Mouse (Mus musculus): ENCODE measurements around the gene Cdc14a.

Cdc14a gene

GRCm38 (mm10) chr3:116423353-116424159 is at the start of gene Cdc14a:
Gene Cdc14a, minus strand, starts transcription at chr3:116424032.
- peak; percentile 49 to 67 for DNase-seq (ENCODE audit: low spot score in 2 of 2)

DNA sequence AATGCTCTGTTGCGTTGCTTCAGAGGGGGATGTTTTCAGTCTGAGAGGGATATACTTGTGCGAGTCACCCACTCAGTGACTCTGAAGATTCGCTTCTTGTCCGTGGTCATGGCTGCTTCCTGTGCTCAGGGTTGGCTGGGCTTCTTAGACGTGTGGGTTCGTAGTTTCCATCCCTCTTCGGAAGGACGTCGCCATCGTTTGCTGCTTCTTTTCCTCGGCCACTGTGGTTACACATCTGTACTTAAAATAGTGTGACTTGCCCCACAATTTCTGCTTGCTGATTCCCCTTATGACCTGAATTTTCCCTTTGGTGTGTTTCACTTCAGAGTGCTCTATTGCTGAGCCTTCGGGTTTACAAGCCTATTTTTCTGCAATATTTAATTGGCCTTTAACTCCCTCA is 41.9 kb upstream of the Cdc14a start:
- no peak for DNase-seq (ENCODE audit: low spot score in 2 of 2)

GRCm38 (mm10) chr3:116464318-116464717 is 40.5 kb upstream of the Cdc14a start:
- no peak for DNase-seq (ENCODE audit: low spot score in 2 of 2)

- no peak for DNase-seq (ENCODE audit: low spot score in 2 of 2)
Observed at GRCm38 (mm10) chr3:116461053-116461452, 37.2 kb upstream of the Cdc14a start.

- DNase-seq (ENCODE audit: low spot score in 2 of 2), result no peak
Observed at GRCm38 (mm10) chr3:116454529-116454928, 30.7 kb upstream of the Cdc14a start.

DNA sequence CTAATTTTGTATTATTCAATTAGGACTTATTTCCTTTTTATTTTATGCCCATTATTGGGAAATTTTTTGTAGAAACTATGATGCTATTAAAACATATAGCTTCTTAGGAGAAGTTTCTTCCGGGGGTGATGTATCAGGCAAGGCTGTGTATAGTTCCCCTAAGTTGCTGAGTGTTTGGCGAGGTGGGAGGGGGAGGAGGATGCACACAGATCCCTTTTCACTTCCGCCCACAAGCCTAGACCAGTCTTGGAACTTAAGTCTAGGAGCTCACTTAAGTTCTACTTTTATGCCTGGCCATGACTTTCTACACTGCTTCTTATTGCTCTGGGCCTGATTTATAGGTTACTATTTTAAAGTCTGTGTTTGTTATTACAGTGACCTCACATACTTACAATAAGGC is 26.9 kb upstream of the Cdc14a start:
- DNase-seq (ENCODE audit: low spot score in 2 of 2), result no peak

DNA sequence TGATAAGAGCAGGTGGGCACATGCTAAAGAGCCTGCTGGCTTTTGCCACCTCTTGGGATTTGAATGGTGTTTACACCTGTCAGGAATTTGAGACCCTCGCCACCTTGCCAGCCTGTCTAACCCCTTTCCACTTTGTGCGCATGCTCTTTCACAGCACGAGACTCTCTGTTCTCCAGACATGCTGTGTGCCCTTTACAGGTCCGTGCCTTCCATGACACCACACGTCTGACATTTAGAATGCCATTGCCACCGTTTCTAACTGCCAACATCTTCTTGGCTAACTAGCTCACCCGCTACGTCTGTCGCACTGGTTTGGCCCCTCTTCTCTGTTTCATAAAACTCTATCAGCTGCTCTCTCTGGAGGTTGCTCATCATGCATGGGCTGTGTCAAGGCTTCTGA is 20.5 kb upstream of the Cdc14a start:
- no peak for DNase-seq (ENCODE audit: low spot score in 2 of 2)

DNA sequence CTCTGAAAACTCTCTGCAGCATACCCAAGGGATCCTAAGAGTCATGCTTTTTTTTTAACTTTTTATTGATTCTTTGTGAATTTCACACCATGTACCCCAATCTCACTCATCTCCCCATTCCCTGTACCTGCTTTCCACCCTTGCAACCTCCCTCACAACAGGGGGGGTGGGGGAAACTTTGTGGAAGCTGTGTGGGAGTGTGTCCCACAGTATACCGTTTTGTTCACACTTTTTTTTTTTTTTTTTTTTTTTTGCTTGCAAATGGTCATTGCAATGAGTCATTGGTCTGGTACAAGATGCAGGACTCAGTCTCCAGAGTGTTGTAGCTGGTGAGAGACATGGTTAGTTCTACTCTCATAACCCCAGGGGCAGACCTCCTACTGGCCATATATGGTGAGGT is 19.0 kb upstream of the Cdc14a start:
- DNase-seq (ENCODE audit: low spot score in 2 of 2), result no peak

DNA sequence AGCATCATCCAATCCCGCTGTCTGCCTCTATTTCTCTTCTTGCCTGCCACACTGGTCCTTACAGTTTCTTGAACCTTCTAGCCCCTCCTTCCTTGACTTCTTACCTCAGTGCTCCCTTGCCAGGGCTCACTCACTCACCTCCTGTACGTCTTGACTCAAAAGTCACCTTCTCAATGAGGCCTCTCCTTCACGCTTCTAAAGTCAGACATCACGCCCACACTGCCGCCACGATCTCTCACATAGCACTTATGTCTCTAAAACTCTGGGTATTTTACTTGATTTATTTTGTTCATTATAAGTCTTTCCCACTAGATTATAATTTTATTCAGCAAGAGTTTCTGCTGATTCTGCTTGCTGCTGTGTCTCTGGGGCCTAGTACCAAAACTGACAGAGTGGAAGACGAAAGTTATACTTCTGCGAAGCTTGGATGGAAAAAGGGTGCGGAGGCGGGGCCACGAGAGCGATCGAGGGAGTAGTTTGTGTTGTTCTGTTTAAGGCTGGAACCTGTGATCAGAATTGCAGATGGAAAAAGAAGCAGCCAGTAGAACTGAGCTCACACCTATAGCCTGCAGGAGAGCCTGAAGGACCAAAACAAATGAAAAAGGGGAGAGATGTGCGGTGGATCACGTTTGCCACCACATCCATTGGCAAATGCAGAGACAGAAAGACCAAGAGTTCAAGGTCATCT is 17.8 kb upstream of the Cdc14a start:
- DNase-seq (ENCODE audit: low spot score in 2 of 2), result no peak

- no peak for DNase-seq (ENCODE audit: low spot score in 2 of 2)
Observed at GRCm38 (mm10) chr3:116440066-116440997, 16.5 kb upstream of the Cdc14a start.

DNA sequence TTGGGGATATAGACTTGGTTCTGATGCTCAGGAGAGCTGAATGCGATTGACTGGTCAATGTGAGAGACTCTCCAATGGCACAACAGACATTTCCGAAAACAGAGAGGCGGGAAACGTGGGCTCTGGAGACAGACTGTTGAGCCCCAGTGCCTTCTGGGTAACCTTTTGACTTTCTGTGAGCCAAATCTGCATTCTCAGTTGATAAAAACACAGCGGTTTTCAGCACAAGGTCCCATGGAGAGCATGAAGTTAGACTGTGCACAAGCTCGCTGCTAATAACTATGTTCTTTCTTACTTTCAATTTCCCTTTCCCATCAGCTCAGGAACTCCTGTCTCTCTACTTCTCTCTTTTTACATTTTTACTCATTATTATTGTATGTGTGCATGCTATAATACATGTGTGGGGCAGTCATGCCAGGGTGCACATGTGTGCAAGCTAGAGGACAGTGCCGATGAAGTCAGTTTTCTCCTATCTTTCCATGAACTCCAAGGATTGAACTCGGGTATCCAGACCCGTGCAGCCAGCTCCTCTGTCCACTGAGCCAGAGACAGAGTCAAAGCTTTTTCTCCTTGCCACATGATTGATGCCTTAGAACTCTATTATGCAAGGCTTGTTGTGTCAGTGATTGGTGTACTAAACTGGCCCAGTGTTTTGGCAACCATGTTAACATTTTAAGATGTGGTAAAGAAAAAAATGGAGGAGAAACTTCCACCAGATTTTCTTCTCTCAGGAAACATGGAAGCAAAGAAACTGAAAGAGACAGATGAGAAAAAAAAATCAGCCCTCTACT is 13.2 kb upstream of the Cdc14a start:
- DNase-seq (ENCODE audit: low spot score in 2 of 2), result no peak

- no peak for DNase-seq (ENCODE audit: low spot score in 2 of 2)
Observed at GRCm38 (mm10) chr3:116436113-116436512, 12.3 kb upstream of the Cdc14a start.

DNA sequence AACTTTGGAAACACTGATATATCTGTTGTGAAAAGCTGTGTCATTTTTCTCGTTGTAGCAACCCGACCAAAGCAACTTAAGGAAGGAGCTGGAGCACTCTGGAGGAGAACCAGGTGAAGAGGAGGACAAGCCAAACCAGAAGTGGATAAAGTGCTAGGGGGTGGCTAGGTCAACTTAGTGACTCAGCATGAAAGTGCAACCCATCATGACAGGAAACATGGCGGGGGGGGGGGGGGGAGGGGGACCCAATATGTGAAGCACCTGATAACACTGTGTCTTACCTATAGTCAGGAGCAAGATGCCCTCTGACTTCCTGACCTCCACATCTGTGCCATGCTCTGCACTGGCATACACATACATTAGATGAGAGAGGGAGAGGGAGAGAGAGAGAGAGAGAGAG is 10.9 kb upstream of the Cdc14a start:
- DNase-seq (ENCODE audit: low spot score in 2 of 2), result no peak

DNA sequence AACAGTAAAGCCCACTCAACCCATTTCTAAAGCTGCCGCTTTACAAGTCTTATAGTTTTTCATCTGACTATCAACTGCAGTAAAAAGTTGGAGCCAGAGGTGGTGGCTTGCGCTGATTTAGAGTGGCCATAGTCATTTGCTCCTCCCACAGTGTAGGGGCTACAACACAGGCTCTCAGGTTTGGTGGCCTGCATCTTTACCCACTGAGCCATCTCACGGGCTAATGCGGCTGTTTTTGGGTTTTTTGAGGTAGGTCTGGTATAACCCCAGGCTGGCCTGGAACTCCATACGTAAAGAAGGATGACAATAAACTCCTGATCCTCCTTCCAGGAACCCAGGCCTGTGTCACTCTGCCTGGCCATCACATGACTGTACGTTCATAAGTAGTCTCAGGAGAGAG is 2.1 kb upstream of the Cdc14a start:
- no peak for DNase-seq (ENCODE audit: low spot score in 2 of 2)

DNA sequence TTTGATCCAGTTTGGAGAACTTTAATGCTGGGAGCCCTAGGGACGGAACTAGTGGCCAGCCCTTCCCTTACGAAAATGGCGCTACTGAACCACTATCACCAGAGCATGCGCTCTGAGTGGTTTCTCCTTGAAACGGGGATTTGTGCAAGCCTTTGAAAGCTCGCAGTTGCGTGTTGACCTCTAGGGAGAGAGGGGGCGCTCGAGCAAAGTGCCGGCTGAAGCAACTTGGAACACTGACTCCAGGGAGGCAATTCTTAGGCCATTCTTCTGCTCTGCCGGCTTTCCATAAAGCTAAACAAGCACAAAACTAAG is 1.1 kb upstream of the Cdc14a start:
- DNase-seq (ENCODE audit: low spot score in 2 of 2), result peak; percentile 58 to 59

GRCm38 (mm10) chr3:116424160-116424972 is 534 bp upstream of the Cdc14a start:
- peak in 1 of 2 experiments; percentile 20 for DNase-seq (ENCODE audit: low spot score in 2 of 2)

DNA sequence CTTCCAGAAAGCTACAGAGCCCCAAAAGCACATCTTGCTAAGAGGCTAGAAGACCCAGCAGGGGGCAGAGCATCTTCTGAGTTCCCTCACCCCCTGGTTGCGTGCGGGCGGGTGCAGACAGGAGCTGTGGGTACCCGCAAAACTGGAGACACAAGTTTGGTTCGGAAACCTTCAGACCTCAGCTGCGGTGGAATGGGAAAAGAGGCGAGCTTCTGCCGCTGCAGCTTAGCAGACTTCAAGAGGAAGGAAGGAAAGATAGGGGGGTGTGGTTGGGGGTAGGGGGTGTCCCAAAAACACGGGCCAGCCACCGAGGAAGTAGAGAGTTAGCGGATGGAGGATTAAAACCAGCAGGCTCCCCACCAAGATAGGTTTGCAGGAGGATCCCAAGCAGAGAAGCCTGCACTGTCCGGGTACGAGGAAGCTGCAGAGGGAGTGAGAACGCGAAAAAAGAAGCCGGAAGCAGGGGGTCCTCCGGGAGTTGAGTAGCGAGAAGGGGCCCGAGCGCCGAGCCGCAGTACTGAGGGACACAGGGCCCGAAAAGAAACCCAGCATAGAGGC is 958 bp downstream of the Cdc14a start:
- DNase-seq (ENCODE audit: low spot score in 2 of 2), result peak; percentile 19 to 51

DNA sequence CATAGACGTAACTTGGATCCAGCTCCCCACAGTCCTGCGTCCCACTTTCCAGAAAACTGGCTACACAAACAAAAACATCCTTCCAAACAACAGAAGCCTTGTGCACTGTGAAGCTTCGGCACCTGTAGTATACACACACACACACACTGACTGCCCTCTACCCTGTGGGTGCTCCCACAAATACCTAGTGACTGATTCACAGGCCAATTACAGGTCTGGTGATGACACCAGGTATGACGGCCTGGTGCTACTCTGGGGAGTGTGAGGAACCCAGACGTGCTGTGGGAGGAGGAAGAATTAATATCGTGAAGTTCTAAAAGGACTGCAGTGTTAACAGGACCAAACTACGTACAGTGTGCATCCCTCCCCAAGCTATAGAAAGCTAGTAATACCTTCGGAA is 1.8 kb downstream of the Cdc14a start:
- no peak for DNase-seq (ENCODE audit: low spot score in 2 of 2)

DNA sequence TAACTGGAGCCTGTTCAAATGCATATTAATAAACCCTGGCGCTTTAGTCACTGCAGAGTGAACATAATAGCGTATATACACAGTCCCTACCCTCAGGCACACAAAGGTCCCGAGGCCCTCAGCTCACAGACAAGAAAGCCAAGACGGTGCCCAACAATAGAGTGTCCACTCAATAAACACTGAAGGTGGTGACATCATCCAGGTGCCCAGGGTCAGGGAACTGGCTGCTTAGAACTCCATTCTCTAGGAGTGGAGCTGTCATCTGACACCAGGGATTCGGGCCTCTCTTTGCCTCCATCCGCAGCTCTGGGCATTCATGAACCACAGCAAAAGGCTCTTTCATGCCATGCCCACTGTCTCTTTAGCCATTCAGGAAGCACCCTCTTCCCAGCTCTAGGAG is 2.7 kb downstream of the Cdc14a start:
- DNase-seq (ENCODE audit: low spot score in 2 of 2), result no peak

DNA sequence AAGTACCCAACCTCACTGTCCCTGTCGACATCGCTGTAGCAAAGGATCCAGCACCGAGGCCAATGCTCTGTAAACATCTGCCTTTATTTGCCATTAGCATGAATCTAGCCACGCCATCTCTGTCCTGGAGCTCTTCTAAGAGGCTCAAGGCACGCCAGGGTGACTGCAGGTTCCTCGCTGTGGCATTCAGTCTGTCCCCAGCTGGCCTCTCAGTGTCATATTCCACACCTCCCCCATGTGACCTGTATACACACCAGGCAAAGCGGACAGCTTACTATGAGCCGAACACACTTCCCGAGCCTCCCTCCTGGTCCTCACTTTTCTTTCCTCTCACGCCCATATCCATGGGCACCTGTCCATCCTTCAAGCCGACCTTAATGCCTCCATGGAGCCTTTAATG is 4.0 kb downstream of the Cdc14a start:
- DNase-seq (ENCODE audit: low spot score in 2 of 2), result no peak

Measured in frontal cortex, postnatal 14 days (tissue).